Mouse (Mus musculus): ENCODE results near the gene Cd209g.
A peak's percentile ranks its signal among the peaks of the same experiment; 100 is the strongest.

- TF ChIP-seq CTCF (IDR thresholded peaks at IDR 0.05) (no peak), POLR2A (IDR thresholded peaks at IDR 0.05; ENCODE audit: insufficient read depth, low read depth, low read length) (no peak; the same call in 1 of the 2 replicates), EP300 (IDR thresholded peaks at IDR 0.05; ENCODE audit: insufficient read depth, low read depth, low read length) (0 out of 2 replicates have a peak, but pooled peaks have one; percentile 41)
Observed at GRCm38 (mm10) chr8:4165852-4166751, 32.2 kb downstream of the Cd209g start, which contains the start of gene Evi5l.
